Mouse (Mus musculus): ENCODE data around the gene Zfp85.
"Not testable (repeated sequence)": the region's sequence is repeated elsewhere in the genome, so short reads cannot be mapped to it uniquely, and the experiment has no call there.

Zfp85 gene

GRCm38 (mm10) chr13:67754333-67755306 is at the start of gene Zfp85:
TSS of gene Zfp85 (minus strand) at chr13:67755228.
- no peak for DNase-seq (ENCODE audit: low read depth, low spot score)

- DNase-seq (ENCODE audit: low read depth, low spot score), result peak; percentile 20
Measured at GRCm38 (mm10) chr13:67799151-67799550, 44.1 kb upstream of the Zfp85 start.

GRCm38 (mm10) chr13:67798618-67799017 is 43.6 kb upstream of the Zfp85 start:
- peak; percentile 66 for DNase-seq (ENCODE audit: low read depth, low spot score)

- DNase-seq (ENCODE audit: low read depth, low spot score), result peak; percentile 18
Measured at GRCm38 (mm10) chr13:67791921-67792455, 37.0 kb upstream of the Zfp85 start.

GRCm38 (mm10) chr13:67779265-67780221 is 24.5 kb upstream of the Zfp85 start, which contains the start of gene Zfp493:
TSS of gene Zfp493 (plus strand) at chr13:67779693.
- DNase-seq (ENCODE audit: low read depth, low spot score), result peak; percentile 67

GRCm38 (mm10) chr13:67763031-67763768 is 8.2 kb upstream of the Zfp85 start:
- DNase-seq (ENCODE audit: low read depth, low spot score), result no peak

GRCm38 (mm10) chr13:67759966-67760365 is 4.9 kb upstream of the Zfp85 start:
- DNase-seq (ENCODE audit: low read depth, low spot score), result no peak

- no peak for DNase-seq (ENCODE audit: low read depth, low spot score)
Measured at GRCm38 (mm10) chr13:67755761-67756160, 733 bp upstream of the Zfp85 start.

- no peak for DNase-seq (ENCODE audit: low read depth, low spot score)
Measured at GRCm38 (mm10) chr13:67743896-67744295, 11.1 kb downstream of the Zfp85 start.

- no peak for DNase-seq (ENCODE audit: low read depth, low spot score)
Measured at GRCm38 (mm10) chr13:67742941-67743340, 12.1 kb downstream of the Zfp85 start.

GRCm38 (mm10) chr13:67734391-67734790 is 20.6 kb downstream of the Zfp85 start:
- DNase-seq (ENCODE audit: low read depth, low spot score), result not testable (repeated sequence)

GRCm38 (mm10) chr13:67729441-67729840 is 25.6 kb downstream of the Zfp85 start:
- DNase-seq (ENCODE audit: low read depth, low spot score), result not testable (repeated sequence)

- no peak for DNase-seq (ENCODE audit: low read depth, low spot score)
Measured at GRCm38 (mm10) chr13:67728641-67729318, 26.2 kb downstream of the Zfp85 start, which contains the start of gene Zfp65. TSS of gene Zfp65 (minus strand) at chr13:67729173.

GRCm38 (mm10) chr13:67728106-67728505 is 26.9 kb downstream of the Zfp85 start:
- no peak for DNase-seq (ENCODE audit: low read depth, low spot score)

- DNase-seq (ENCODE audit: low read depth, low spot score), result not testable (repeated sequence)
Measured at GRCm38 (mm10) chr13:67725331-67725730, 29.7 kb downstream of the Zfp85 start.

GRCm38 (mm10) chr13:67723848-67724479 is 31.1 kb downstream of the Zfp85 start:
- no peak for DNase-seq (ENCODE audit: low read depth, low spot score)
